Mouse (Mus musculus) lung, postnatal 14 days (tissue): ENCODE data around the gene Pdcd6ip.
"Not testable (repeated sequence)": the region's sequence is repeated elsewhere in the genome, so short reads cannot be mapped to it uniquely, and the experiment has no call there.

Experiments used
- DNase-seq: peaks from one replicate; pipeline ENCODE4 v3.0.0; 2021

Pdcd6ip gene

GRCm38 (mm10) chr9:113687461-113687860 lies 20.6 kb downstream of the Pdcd6ip start:
- no peak for DNase-seq

GRCm38 (mm10) chr9:113673721-113674120 lies 34.3 kb downstream of the Pdcd6ip start:
- DNase-seq, result no peak

GRCm38 (mm10) chr9:113672352-113672751 lies 35.7 kb downstream of the Pdcd6ip start:
- no peak for DNase-seq

GRCm38 (mm10) chr9:113670857-113671106 lies 37.3 kb downstream of the Pdcd6ip start:
- no peak for DNase-seq

GRCm38 (mm10) chr9:113670105-113670856 lies 37.8 kb downstream of the Pdcd6ip start:
- no peak for DNase-seq

- DNase-seq, result no peak
Measured at GRCm38 (mm10) chr9:113663476-113663875, 44.6 kb downstream of the Pdcd6ip start.

GRCm38 (mm10) chr9:113657837-113658236 lies 50.2 kb downstream of the Pdcd6ip start:
- no peak for DNase-seq

- no peak for DNase-seq
Measured at GRCm38 (mm10) chr9:113653571-113653970, 54.5 kb downstream of the Pdcd6ip start.

GRCm38 (mm10) chr9:113650787-113651186 lies 57.3 kb downstream of the Pdcd6ip start:
- no peak for DNase-seq

GRCm38 (mm10) chr9:113649211-113649610 lies 58.8 kb downstream of the Pdcd6ip start:
- DNase-seq, result not testable (repeated sequence)

GRCm38 (mm10) chr9:113645837-113646169 lies 62.3 kb downstream of the Pdcd6ip start:
- no peak for DNase-seq

GRCm38 (mm10) chr9:113645153-113645836 lies 62.8 kb downstream of the Pdcd6ip start:
- peak; percentile 58 for DNase-seq

- DNase-seq, result no peak
Measured at GRCm38 (mm10) chr9:113644701-113645100, 63.4 kb downstream of the Pdcd6ip start.

GRCm38 (mm10) chr9:113644076-113644475 lies 64.0 kb downstream of the Pdcd6ip start:
- DNase-seq, result no peak

- DNase-seq, result no peak
Measured at GRCm38 (mm10) chr9:113643669-113644068, 64.4 kb downstream of the Pdcd6ip start.

GRCm38 (mm10) chr9:113634986-113635385 lies 73.1 kb downstream of the Pdcd6ip start:
- DNase-seq, result no peak

GRCm38 (mm10) chr9:113633168-113633744 lies 74.8 kb downstream of the Pdcd6ip start:
- no peak for DNase-seq

- no peak for DNase-seq
Measured at GRCm38 (mm10) chr9:113632350-113633043, 75.6 kb downstream of the Pdcd6ip start.

- DNase-seq, result peak; percentile 19
Measured at GRCm38 (mm10) chr9:113629632-113630031, 78.4 kb downstream of the Pdcd6ip start.

GRCm38 (mm10) chr9:113629191-113629590 lies 78.9 kb downstream of the Pdcd6ip start:
- no peak for DNase-seq

GRCm38 (mm10) chr9:113628780-113629179 lies 79.3 kb downstream of the Pdcd6ip start:
- DNase-seq, result no peak

GRCm38 (mm10) chr9:113626730-113627129 lies 81.3 kb downstream of the Pdcd6ip start:
- no peak for DNase-seq

GRCm38 (mm10) chr9:113624086-113624485 lies 84.0 kb downstream of the Pdcd6ip start:
- no peak for DNase-seq

GRCm38 (mm10) chr9:113617081-113617480 lies 91.0 kb downstream of the Pdcd6ip start:
- DNase-seq, result no peak
